Mouse (Mus musculus): Measurements from ENCODE around the gene Hip1. TPM values are rescaled to one million over a fixed set of nuclear protein-coding genes. Genes with fewer than 3 reads are reported as not detected.

Gene Hip1
- polyA plus RNA-seq, 1 experiment from 2014 or later = 32.3 TPM

DNA sequence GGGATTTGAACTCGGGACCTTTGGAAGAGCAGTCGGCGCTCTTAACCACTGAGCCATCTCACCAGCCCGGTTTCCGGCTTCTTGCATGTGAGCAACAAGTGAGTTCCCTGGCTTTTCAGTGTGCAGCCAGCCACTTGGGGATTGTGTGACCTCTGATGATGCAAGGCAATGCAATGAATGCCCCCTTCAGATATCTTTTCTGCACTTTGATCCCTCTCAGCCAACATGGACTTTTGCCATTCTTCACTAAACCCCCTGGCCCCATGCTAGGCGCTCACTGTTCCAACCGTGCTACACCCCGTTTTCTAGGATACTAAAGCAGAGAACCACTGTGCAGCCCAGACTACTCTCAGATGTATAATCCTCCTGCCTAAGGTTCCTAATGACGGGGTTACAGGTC is 139.5 kb downstream of the Hip1 start:
- no peak overlapping the region for H3K9ac ChIP-seq
- H3K27ac ChIP-seq = no peak overlapping the region
- H3K36me3 ChIP-seq (ENCODE audit: poor library complexity, severe bottlenecking) = peaks cover 12% of the 10 kb centered on the region
- no peak for ATAC-seq
- no peak overlapping the region for H3K4me2 ChIP-seq
- H3K27me3 ChIP-seq = no peaks in the 10 kb centered on the region
- WGBS = 85% methylated on average over 9 of the region's 9 CpGs
- H3K9me3 ChIP-seq (replicated peaks) = no peaks in the 10 kb centered on the region
- H3K4me1 ChIP-seq = no peaks in the 10 kb centered on the region; the same call in 1 of the 2 replicates
- no peak overlapping the region for H3K4me3 ChIP-seq

DNA sequence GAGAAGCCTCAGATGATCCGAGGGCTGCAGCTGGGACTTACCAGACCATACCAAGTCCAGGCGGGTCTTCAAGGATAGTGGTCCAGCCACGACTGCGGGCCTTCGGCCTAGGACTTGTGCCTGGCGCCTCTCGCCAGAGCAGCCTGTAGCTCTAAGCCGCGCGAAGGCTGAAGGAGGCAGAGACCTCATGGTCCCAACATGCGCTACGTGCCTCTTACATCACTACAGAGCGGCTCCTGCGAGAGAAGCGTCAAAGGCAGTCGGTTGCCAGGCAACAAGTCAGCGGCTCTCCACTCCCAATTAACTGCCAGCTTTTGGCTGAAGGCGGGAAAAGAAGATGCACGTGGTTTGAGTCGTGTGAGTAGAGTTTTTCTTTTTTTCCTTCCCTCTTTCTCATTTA is 140.3 kb downstream of the Hip1 start:
- whole genome bisulfite sequencing = 25% methylated on average over 20 of the region's 20 CpGs
- Histone ChIP-seq H3K36me3 (ENCODE audit: poor library complexity, severe bottlenecking) (peaks cover 4% of the 10 kb centered on the region; the same call in 1 of the 2 replicates), H3K27me3 (no peaks in the 10 kb centered on the region), H3K4me1 (no peaks in the 10 kb centered on the region; the same call in 1 of the 2 replicates), H3K9ac (no peak overlapping the region), H3K27ac (no peak overlapping the region), H3K9me3 (replicated peaks) (no peaks in the 10 kb centered on the region), H3K4me3 (no peak overlapping the region), H3K4me2 (0 out of 2 replicates have a peak overlapping the region, but pooled peaks have one; percentile 16)
- ATAC-seq = peak; percentile 77

DNA sequence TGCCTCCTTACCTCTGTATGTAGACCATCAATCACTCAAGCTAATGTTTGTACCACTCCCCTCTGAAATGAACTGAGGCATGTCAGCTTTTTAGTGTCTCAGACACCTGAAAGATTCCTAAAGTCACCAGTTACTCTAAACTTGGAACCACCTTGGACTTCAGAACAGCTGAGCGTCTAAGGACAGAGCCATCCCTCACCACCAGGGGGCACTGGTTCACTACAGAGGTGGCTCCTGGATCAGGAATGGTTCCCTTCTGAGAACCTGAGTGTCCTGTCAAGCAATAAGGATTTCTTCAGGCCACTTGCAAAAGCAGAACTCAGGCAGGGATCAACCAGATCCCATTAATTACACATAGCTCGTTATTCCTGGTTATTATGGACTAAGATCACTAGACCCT is 144.7 kb downstream of the Hip1 start:
- Histone ChIP-seq H3K9me3 (replicated peaks) (no peaks in the 10 kb centered on the region), H3K4me3 (no peak overlapping the region), H3K27ac (no peak overlapping the region), H3K9ac (no peak overlapping the region), H3K27me3 (no peaks in the 10 kb centered on the region), H3K4me2 (no peak overlapping the region), H3K36me3 (ENCODE audit: poor library complexity, severe bottlenecking) (no peaks in the 10 kb centered on the region), H3K4me1 (no peaks in the 10 kb centered on the region; the same call in 1 of the 2 replicates)
- 10% methylated on average over 2 of the region's 2 CpGs for WGBS
- 0 out of 2 replicates have a peak, but pooled peaks have one; percentile 48 for ATAC-seq

DNA sequence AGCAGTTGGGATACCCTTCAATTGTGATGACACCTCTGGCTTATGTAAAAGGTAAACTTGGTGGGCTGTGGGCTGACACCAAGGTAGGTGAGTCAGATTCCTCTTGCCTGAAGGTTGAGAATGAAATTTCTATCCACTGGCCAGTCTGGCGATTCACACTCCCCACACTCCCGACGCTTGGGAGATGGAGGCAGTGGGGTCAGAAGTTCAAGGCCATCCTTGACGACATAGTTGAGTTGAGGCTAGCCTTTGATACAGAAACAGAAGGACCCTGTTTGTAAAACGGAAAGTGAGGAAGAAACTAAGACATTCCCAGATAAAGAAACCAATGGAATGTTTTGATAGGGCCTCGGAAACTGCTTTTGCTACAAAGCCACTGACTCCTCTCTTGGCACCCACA is 145.5 kb downstream of the Hip1 start:
- H3K4me3 ChIP-seq = no peak overlapping the region
- WGBS = 81% methylated on average over 6 of the region's 6 CpGs
- ATAC-seq = no peak

DNA sequence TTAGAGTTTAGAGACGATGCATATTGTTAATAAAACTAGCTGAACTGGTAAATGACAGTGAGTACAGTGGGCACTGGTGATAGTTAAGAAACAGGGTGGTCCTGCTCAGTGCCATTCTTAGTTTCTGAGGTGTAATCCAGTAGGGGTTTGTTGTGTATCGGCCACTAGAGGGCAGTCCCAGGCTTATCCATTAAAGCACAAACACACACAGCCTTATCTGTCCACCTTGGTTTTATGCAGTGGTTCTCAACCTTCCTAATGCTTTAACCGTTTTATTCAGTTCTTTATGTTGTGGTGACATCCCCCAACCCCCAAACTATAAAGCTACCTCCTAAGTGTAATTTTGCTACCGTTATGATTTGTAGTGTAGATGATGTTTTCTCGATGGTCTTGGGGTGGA is 149.1 kb downstream of the Hip1 start:
- no peak overlapping the region for H3K4me2 ChIP-seq
- no peaks in the 10 kb centered on the region for H3K9me3 ChIP-seq (replicated peaks)
- peaks cover 21% of the 10 kb centered on the region for H3K4me1 ChIP-seq
- WGBS = 53% methylated on average over 5 of the region's 5 CpGs
- H3K36me3 ChIP-seq (ENCODE audit: poor library complexity, severe bottlenecking) = peaks cover 15% of the 10 kb centered on the region
- no peak overlapping the region for H3K27ac ChIP-seq
- H3K9ac ChIP-seq = no peak overlapping the region
- no peaks in the 10 kb centered on the region for H3K27me3 ChIP-seq
- ATAC-seq = no peak
- no peak overlapping the region for H3K4me3 ChIP-seq

More for the DNA sequence above, 145.5 kb downstream of the Hip1 start:
- Histone ChIP-seq H3K9me3 (replicated peaks) (no peaks in the 10 kb centered on the region), H3K4me2 (no peak overlapping the region), H3K36me3 (ENCODE audit: poor library complexity, severe bottlenecking) (no peaks in the 10 kb centered on the region), H3K27me3 (no peaks in the 10 kb centered on the region), H3K4me1 (peaks cover 4% of the 10 kb centered on the region), H3K9ac (no peak overlapping the region), H3K27ac (no peak overlapping the region)

DNA sequence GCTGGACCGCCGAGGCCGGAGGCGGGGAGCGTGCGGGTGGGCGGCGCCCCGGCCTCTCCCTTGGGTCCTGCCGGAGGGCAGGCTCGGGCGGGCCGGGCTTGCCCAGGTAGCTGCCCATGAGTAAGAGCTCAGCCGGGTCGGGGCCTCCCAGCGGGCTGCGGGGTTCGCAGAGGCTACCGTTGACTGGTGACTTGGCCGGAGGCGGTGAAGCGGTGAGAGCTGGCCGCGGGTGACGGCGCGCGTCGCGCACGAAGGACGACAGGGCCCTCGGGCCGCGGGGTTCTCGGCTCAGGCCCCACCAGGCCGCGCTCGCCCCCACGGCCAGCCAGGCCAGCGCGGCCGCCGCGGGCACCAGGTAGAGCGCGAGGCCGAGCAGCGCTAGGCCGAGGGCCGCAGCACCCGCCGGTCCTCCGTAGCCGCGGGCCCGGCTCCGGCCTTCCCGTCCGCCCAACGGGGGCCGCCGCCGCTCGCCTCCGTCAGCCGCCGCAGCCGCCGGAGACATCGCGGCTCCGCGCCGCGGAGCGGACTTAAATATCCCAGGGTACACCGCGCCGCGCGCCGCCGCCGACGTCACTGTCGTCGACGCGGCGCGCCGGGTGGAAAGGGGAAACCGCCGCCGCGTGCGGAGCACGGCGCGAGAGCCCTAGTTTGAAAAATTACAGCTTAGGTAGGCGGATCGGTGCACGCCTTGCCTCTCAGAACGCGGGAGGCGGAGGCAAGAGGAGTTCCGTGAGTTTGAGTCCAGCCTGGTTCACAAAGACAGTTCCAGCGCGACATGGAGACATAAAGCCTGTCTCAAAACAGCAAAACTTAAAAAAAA is 150.7 kb downstream of the Hip1 start, which contains the start of gene Pom121:
Gene Pom121, minus strand, starts transcription at position 543 of the 820 bp plus-strand sequence.
- H3K4me3 ChIP-seq = peak within 1 kb of the TSS; percentile 82
- peak; percentile 93 for ATAC-seq
- H3K4me1 ChIP-seq = peaks cover 21% of the 10 kb centered on the region
- peak within 1 kb of the TSS; percentile 88 for H3K27ac ChIP-seq
- H3K9ac ChIP-seq = peak within 1 kb of the TSS; percentile 98
- under 1% methylated on average over 93 of the region's 110 CpGs for WGBS
- peak within 1 kb of the TSS; percentile 76 for H3K4me2 ChIP-seq
- H3K9me3 ChIP-seq (replicated peaks) = no peaks in the 10 kb centered on the region
- H3K36me3 ChIP-seq (ENCODE audit: poor library complexity, severe bottlenecking) = peaks cover 31% of the 10 kb centered on the region
- no peaks in the 10 kb centered on the region for H3K27me3 ChIP-seq

DNA sequence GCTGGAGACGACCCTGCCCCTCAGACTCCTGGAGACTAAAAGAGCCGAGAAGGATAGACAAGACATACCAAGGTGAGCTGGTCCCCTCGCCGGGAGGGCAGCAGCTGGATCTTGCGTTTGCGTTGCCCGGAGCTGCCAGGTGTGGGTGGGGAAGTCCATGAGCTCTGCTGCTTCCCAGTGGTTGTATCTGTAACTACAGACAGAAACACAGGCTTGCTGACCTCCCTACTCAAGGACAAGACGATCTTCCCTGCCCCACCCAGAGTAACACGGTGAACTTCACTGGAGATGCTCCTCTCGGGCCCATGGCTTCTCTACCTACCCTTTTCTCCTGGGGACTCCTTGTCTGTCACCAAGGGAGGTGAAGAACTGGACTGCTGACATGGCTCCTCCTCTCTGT is 161.1 kb downstream of the Hip1 start:
- ATAC-seq = no peak
- H3K4me2 ChIP-seq = no peak overlapping the region
- H3K9me3 ChIP-seq (replicated peaks) = no peaks in the 10 kb centered on the region
- peaks cover 99% of the 10 kb centered on the region for H3K36me3 ChIP-seq (ENCODE audit: poor library complexity, severe bottlenecking)
- 82% methylated on average over 10 of the region's 10 CpGs for WGBS
- H3K4me3 ChIP-seq = no peak overlapping the region
- H3K27ac ChIP-seq = no peak overlapping the region
- H3K9ac ChIP-seq = no peak overlapping the region
- H3K4me1 ChIP-seq = no peaks in the 10 kb centered on the region
- no peaks in the 10 kb centered on the region for H3K27me3 ChIP-seq

DNA sequence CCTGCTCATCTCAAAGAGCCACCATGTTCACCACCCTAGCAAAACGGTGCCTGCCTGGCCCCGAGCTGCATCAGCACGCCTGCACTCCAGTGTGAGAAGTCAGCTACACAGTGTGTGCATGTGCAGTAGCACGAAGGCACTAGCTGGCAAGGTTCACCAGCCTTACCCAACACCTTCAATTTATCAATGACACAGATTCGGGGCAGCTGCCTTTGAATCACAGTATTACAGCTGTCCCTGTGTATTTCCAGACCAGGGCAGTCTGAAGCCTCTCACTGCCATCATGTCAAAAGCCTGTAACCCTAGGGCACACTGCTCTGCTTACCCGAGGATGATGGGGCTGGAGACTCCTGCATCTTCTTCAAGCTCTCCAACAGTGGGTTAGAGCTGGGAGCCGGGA is 162.2 kb downstream of the Hip1 start:
- no peak overlapping the region for H3K27ac ChIP-seq
- H3K4me3 ChIP-seq = no peak overlapping the region
- H3K36me3 ChIP-seq (ENCODE audit: poor library complexity, severe bottlenecking) = peaks cover 99% of the 10 kb centered on the region

DNA sequence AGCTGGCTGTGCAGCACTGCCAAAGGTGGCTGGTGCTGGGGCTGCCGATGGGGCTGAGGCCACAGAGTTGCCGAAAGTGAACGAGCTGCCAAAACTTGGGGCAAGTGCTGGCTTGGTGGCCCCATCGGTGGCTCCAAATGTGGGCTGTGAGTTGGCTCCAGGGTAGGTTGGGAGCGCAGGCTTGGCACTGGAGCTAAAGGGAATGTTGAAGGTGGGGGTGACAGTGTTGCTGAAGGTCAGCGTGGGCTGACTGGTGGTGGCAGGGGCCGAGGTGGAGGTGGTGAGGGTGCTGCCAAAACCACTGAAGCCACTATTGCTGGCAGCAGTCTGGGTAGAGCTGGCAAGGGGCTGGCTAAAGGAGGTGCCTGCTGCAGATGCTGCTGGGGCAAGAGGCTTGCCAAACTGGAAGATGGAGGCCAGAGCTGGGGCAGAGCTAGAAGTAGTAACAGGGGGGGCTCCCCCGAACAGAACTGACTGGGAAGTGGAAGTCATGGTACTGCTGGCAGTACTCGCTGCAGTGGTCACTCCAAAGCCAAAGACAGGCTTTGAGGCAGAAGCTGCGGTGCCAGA is 163.5 kb downstream of the Hip1 start:
- Histone ChIP-seq H3K27ac (no peak overlapping the region), H3K9me3 (replicated peaks) (no peaks in the 10 kb centered on the region), H3K36me3 (ENCODE audit: poor library complexity, severe bottlenecking) (peaks cover 99% of the 10 kb centered on the region), H3K4me1 (no peaks in the 10 kb centered on the region), H3K27me3 (no peaks in the 10 kb centered on the region), H3K4me3 (no peak overlapping the region), H3K4me2 (no peak overlapping the region), H3K9ac (no peak overlapping the region)
- no peak for ATAC-seq
- WGBS = 96% methylated on average over 10 of the region's 10 CpGs

More for the DNA sequence above, 162.2 kb downstream of the Hip1 start:
- Histone ChIP-seq H3K4me1 (no peaks in the 10 kb centered on the region), H3K9me3 (replicated peaks) (no peaks in the 10 kb centered on the region), H3K9ac (no peak overlapping the region), H3K4me2 (no peak overlapping the region), H3K27me3 (no peaks in the 10 kb centered on the region)
- WGBS = 93% methylated on average over 7 of the region's 7 CpGs
- no peak for ATAC-seq

DNA sequence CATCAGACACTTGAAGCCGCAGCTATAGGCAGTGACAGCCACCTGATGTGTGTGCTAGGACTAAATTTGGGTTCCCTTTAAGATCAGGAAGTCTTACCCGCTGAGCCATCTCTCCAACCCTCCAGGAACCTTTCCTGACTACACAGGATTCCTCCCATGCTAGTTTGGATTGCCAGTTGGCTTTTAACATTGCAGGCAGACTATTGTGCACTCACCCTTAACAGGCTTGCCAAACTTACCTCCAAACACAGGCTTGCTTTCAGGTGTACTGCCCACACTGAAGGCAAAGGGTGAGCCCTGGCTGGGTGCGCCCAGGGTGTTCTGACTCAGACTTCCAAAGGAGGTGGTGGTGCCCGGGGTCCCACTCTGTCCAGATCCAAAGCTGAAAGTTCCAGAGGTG is 164.2 kb downstream of the Hip1 start:
- Histone ChIP-seq H3K27me3 (no peaks in the 10 kb centered on the region), H3K27ac (no peak overlapping the region), H3K4me2 (no peak overlapping the region), H3K4me1 (no peaks in the 10 kb centered on the region), H3K36me3 (ENCODE audit: poor library complexity, severe bottlenecking) (peaks cover 99% of the 10 kb centered on the region), H3K4me3 (no peak overlapping the region), H3K9me3 (replicated peaks) (no peaks in the 10 kb centered on the region), H3K9ac (no peak overlapping the region)
- WGBS = 97% methylated on average over 4 of the region's 4 CpGs
- no peak for ATAC-seq

DNA sequence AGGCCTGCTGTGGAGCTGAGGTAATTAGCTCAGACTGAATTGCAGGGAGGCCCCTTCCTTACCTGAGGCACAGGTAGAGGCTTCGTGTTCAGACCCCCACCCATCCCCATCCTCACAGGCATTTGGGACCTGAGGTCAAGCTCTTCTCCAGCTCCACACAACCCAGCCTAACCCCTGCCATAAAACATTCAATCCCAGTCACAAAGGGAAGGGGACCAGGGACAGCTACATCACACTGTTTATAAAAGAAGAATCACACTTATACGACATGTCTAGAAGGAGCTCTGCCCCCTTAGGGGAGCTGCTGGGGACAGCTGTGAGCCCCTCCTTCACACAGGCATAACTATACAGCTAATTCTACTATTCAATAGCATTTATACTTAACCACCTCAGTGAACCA is 168.6 kb downstream of the Hip1 start:
- Histone ChIP-seq H3K9me3 (replicated peaks) (no peaks in the 10 kb centered on the region), H3K4me2 (no peak overlapping the region), H3K4me1 (peaks cover 4% of the 10 kb centered on the region; the same call in 1 of the 2 replicates), H3K4me3 (no peak overlapping the region), H3K36me3 (ENCODE audit: poor library complexity, severe bottlenecking) (peaks cover 99% of the 10 kb centered on the region), H3K27ac (no peak overlapping the region), H3K27me3 (no peaks in the 10 kb centered on the region), H3K9ac (no peak overlapping the region)
- ATAC-seq = no peak
- WGBS = 57% methylated on average over 2 of the region's 2 CpGs

DNA sequence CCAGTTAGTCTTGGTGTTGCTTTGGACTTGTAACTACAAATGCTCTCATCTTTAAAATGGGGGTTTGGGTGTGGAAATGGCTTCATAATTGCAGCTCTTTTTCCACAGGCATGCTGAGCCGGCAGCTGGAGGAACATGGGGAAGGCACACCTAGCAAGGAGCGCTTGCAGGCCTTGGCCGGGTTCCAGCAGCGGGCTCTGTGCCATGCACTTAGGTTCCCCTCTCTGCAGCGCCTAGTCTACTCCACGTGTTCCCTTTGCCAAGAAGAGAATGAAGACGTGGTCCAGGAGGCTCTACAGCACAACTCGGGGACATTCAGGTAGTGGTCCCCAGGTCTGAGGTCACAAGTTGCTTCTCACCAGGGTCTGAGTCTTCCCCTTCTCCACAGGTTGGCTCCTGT is 169.8 kb downstream of the Hip1 start:
- ATAC-seq = no peak
- Histone ChIP-seq H3K9ac (no peak overlapping the region), H3K9me3 (replicated peaks) (no peaks in the 10 kb centered on the region), H3K27me3 (no peaks in the 10 kb centered on the region), H3K4me2 (no peak overlapping the region), H3K4me1 (peaks cover 15% of the 10 kb centered on the region), H3K36me3 (ENCODE audit: poor library complexity, severe bottlenecking) (peaks cover 87% of the 10 kb centered on the region), H3K27ac (no peak overlapping the region), H3K4me3 (no peak overlapping the region)
- 64% methylated on average over 8 of the region's 8 CpGs for WGBS

Measured in forebrain, embryonic 13.5 days (tissue).